Mouse (Mus musculus): Measurements from ENCODE around the gene Hipk2.

DNA sequence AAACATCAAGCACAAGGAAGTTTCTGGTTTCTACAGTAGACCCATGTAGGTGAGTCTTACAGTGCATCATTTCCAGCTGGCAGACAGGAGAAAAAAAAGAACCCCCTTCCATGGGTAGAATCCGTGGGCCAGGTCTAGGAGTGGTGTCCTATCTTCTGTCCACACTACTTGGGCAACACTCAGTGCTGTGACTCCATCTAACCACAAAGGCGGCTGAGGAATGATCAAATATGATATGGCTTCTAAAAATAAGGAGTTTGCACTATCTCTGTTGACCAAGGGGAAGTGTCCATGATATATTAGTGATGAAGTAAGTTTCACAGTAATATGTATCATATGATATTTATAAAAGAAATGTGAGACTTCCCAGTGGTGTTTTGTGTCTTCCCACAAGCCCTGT lies 16.1 kb upstream of the Hipk2 start:
- TF ChIP-seq CTCF (IDR thresholded peaks at IDR 0.05; ENCODE audit: control insufficient read depth, insufficient read depth, low read length) = no peak
- TF ChIP-seq POLR2A (IDR thresholded peaks at IDR 0.05; ENCODE audit: borderline replicate concordance, control insufficient read depth, low read depth, low read length) = no peak

Data from bone marrow, adult 2 months (tissue).